Mouse (Mus musculus) ES-E14 (cell line): ENCODE measurements around the gene En2.

ENCODE experiments used
- CHD2 ChIP-seq: IDR thresholded peaks from 2 replicates; pipeline ENCODE4 v1.6.1; 2014; ENCODE audit warnings: mild to moderate bottlenecking, low read depth, low read length, inconsistent platforms
- HCFC1 ChIP-seq: IDR thresholded peaks from 2 replicates; pipeline ENCODE4 v1.6.1; 2012; ENCODE audit warnings: low read length, inconsistent platforms, borderline replicate concordance; ENCODE audit not compliant: insufficient read depth
- ZC3H11A ChIP-seq: IDR thresholded peaks from 2 replicates; pipeline ENCODE4 v1.6.1; 2012; ENCODE audit warnings: low read depth, mild to moderate bottlenecking, inconsistent platforms, low read length, borderline replicate concordance
- ZNF384 ChIP-seq: IDR thresholded peaks from 2 replicates; pipeline ENCODE4 v1.6.1; 2012; ENCODE audit warnings: low read depth, low read length, inconsistent platforms

- TF ChIP-seq HCFC1 (no peak), ZNF384 (no peak), CHD2 (no peak), ZC3H11A (no peak)
Measured at GRCm38 (mm10) chr5:28171667-28172066, 6.2 kb downstream of the En2 start.
